In genomic region chr1:87322778-87323177, GRCm38 (mm10) we compare ENCODE assay signal across 18 mouse cellular contexts. TPM values are rescaled to one million over a fixed set of nuclear protein-coding genes. Genes with fewer than 3 reads are reported as not detected.
DNase-seq lines count a peak whose midpoint lies in the region; TF ChIP-seq lines count a peak whose summit lies in the region.
"Had no signal": no experiment of that assay in that cellular context is flagged by ENCODE, and none has a peak within 500 bp of the region (broad histone marks: within the 10 kb centered on the region; RNA-seq: fewer than 3 reads in every experiment).

No protein-coding gene starts in this region.

- no peaks in the 10 kb centered on the region for H3K36me3 ChIP-seq in CH12.LX (replicated peaks in 1 of 2; ENCODE audit: control insufficient read depth in 1 of 2, insufficient read depth in 1 of 2, low read length in 1 of 2)
- H3K36me3 ChIP-seq: G1E had no signal

- peak overlapping the region; percentile 94 for H3K27ac ChIP-seq in CH12.LX (ENCODE audit: insufficient read depth, low read depth)

- dilution Hi-C loops in CH12.LX (cut with MboI; ENCODE audit: extremely low pct_ligation_motif_present, extremely low pct_unique_long_range_greater_than_20kb, low sequenced_read_pairs), result no loop called here

- peak overlapping the region; percentile 57 for H3K4me2 ChIP-seq in CH12.LX (ENCODE audit: insufficient read depth, low read depth, poor library complexity, severe bottlenecking)

- no peak for DNase-seq in CH12.LX (ENCODE audit: extremely low read depth)
- DNase-seq in cerebellum, adult 11 months, result no peak
- DNase-seq: adrenal gland, adult 2 months; adrenal gland, adult 8-10 months; adrenal gland, postnatal 10 days; adrenal gland, postnatal 14 days; adrenal gland, postnatal 25 days; adrenal gland, postnatal 36 days; B cell, adult 2 months; cerebellum, adult 11-12 months; cerebellum, adult 18-20 months; cerebellum, adult 2 months; cerebellum, adult 8-10 months; cerebellum, adult 9-10 months had no signal

- H3K79me2 ChIP-seq in CH12.LX (replicated peaks; ENCODE audit: control insufficient read depth, extremely low read depth, insufficient read depth, poor library complexity, severe bottlenecking), result peaks cover 8% of the 10 kb centered on the region

- no peaks in the 10 kb centered on the region for H3K27me3 ChIP-seq in CH12.LX (replicated peaks)
- H3K27me3 ChIP-seq: Patski had no signal

- peaks cover 8% of the 10 kb centered on the region for H3K9me3 ChIP-seq in CH12.LX (replicated peaks; ENCODE audit: low read length)

- H3K4me3 ChIP-seq in CH12.LX (replicated peaks in 1 of 3; ENCODE audit: low read depth in 2 of 3, low read length in 2 of 3, poor library complexity in 1 of 3), result no peak overlapping the region

- H3K9ac ChIP-seq in CH12.LX (ENCODE audit: insufficient read depth, low read depth), result peak overlapping the region; percentile 81

- TF ChIP-seq RAD21 in CH12.LX (IDR thresholded peaks at IDR 0.05; ENCODE audit: low read depth, low read length), result no peak

- TF ChIP-seq POLR2A in CH12.LX (IDR thresholded peaks at IDR 0.05; ENCODE audit: low read depth, low read length), result no peak

- no peak for TF ChIP-seq CTCF in CH12.LX (conservative IDR thresholded peaks at IDR 0.05 in 1 of 2, IDR thresholded peaks at IDR 0.05 in 1 of 2; ENCODE audit: low read depth in 2 of 2, low read length in 2 of 2)

- in situ Hi-C loops in CH12.LX (cut with MboI; ENCODE audit: low pct_ligation_motif_present, low pct_unique_long_range_greater_than_20kb, low sequenced_read_pairs), result no loop called here

- TF ChIP-seq EP300 in CH12.LX (IDR thresholded peaks at IDR 0.05; ENCODE audit: low read length), result 0 out of 2 replicates have a peak, but pooled peaks have one; percentile 40

- peaks cover 9 to 49% of the 10 kb centered on the region in 2 experiments for H3K4me1 ChIP-seq in CH12.LX (ENCODE audit: control insufficient read depth in 1 of 2, insufficient read depth in 2 of 2)

TF ChIP-seq in CH12.LX, 34 proteins besides CTCF, POLR2A, EP300 and RAD21:
- TF ChIP-seq MEF2A (IDR thresholded peaks at IDR 0.05; ENCODE audit: borderline replicate concordance, low read depth, low read length) (no peak), ETS1 (conservative IDR thresholded peaks at IDR 0.05; ENCODE audit: low read depth, low read length) (0 out of 2 replicates have a peak, but pooled peaks have one; percentile 10), MAFK (IDR thresholded peaks at IDR 0.05; ENCODE audit: insufficient replicate concordance, low read length) (0 out of 2 replicates have a peak, but pooled peaks have one; percentile 5), CHD2 (IDR thresholded peaks at IDR 0.05; ENCODE audit: low read length) (no peak), TCF12 (IDR thresholded peaks at IDR 0.05; ENCODE audit: low read depth, low read length) (no peak), JUN (IDR thresholded peaks at IDR 0.05; ENCODE audit: insufficient read depth, low read depth, low read length) (no peak), IRF4 (IDR thresholded peaks at IDR 0.05; ENCODE audit: low read depth, low read length) (peak; percentile 35; the same call in 1 of the 2 replicates), SIN3A (IDR thresholded peaks at IDR 0.05; ENCODE audit: low read length) (peak; percentile 71), UBTF (IDR thresholded peaks at IDR 0.05; ENCODE audit: low read depth, low read length) (no peak), TBP (conservative IDR thresholded peaks at IDR 0.05; ENCODE audit: low read depth, low read length) (peak; percentile 54; the same call in 1 of the 2 replicates), MAX (IDR thresholded peaks at IDR 0.05; ENCODE audit: low read length) (no peak)

RNA-seq across cellular contexts. Expression of gene Gigyf2, which starts 4.0 kb away (rescaled TPM):
- total RNA-seq in CH12.LX (2012; rRNA removed), result 74.7 and 93.5 TPM in 2 replicates
- total RNA-seq in CH12.LX (2014; rRNA removed), result 84.5 and 87.3 TPM in 2 replicates
- polyA plus RNA-seq in CH12.LX (2012; ENCODE audit: insufficient read length, low read depth), result 156 and 173 TPM in 2 replicates

RNA-seq across cellular contexts. Expression of gene Efhd1, which starts 58.6 kb away (rescaled TPM):
- 0.25 and 1.2 TPM in 2 replicates for total RNA-seq in CH12.LX (2012; rRNA removed)
- 0.12 and 0.22 TPM in 2 replicates for total RNA-seq in CH12.LX (2014; rRNA removed)
- 0.13 TPM in 1 of 2 replicates, not detected in the other for polyA plus RNA-seq in CH12.LX (2012; ENCODE audit: insufficient read length, low read depth)
- total RNA-seq: MEL had no signal
- polyA plus RNA-seq: activated CD4-positive, CD25-positive, alpha-beta regulatory T cell, adult 4 months; G1E had no signal
